Mouse (Mus musculus): Measurements from ENCODE around the gene Usmg5. TPM values are rescaled to one million over a fixed set of nuclear protein-coding genes. Genes with fewer than 3 reads are reported as not detected.
"Not testable (repeated sequence)": the region's sequence is repeated elsewhere in the genome, so short reads cannot be mapped to it uniquely, and the experiment has no call there.

Gene Usmg5
- 1,588 and 1,676 TPM in 2 replicates for polyA plus RNA-seq (2015; fragmentation: Nextera tagmentation; extraction: Ambion mirVana)

- Histone ChIP-seq H3K27me3 (no peaks in the 10 kb centered on the region), H3K27ac (peak within 1 kb of the TSS; percentile 90), H3K4me2 (peak within 1 kb of the TSS; percentile 75), H3K4me1 (replicated peaks) (peaks cover 27% of the 10 kb centered on the region), H3K9me3 (no peaks in the 10 kb centered on the region), H3K4me3 (peak within 1 kb of the TSS; percentile 98), H3K36me3 (peaks cover 28% of the 10 kb centered on the region), H3K9ac (peak within 1 kb of the TSS; percentile 99)
- WGBS = under 1% methylated on average over 56 of the region's 56 CpGs
- ATAC-seq (ENCODE audit: low FRiP score) = peak; percentile 100
These were observed at the start of gene Usmg5, which contains the start of gene Pdcd11 for GRCm38 (mm10) chr19:47090550-47091156. Usmg5 (minus strand) TSS chr19:47090647. Pdcd11 (plus strand) TSS chr19:47090768.

GRCm38 (mm10) chr19:47139611-47140010 is 49.2 kb upstream of the Usmg5 start:
- not testable (repeated sequence) for H3K9me3 ChIP-seq, H3K9ac ChIP-seq
- WGBS = 49% methylated on average over 7 of the region's 7 CpGs

GRCm38 (mm10) chr19:47137771-47138421 is 47.4 kb upstream of the Usmg5 start, which contains the start of gene Calhm2:
Calhm2 (minus strand) TSS chr19:47138294.
- peak; percentile 39; the same call in 1 of the 2 replicates for ATAC-seq (ENCODE audit: low FRiP score)
- 13% methylated on average over 28 of the region's 28 CpGs for WGBS
- Histone ChIP-seq H3K4me2 (peak within 1 kb of the TSS; percentile 46), H3K9ac (peak within 1 kb of the TSS; percentile 68), H3K4me1 (replicated peaks) (peaks cover 23% of the 10 kb centered on the region), H3K36me3 (peaks cover 4% of the 10 kb centered on the region), H3K27me3 (peaks cover 16% of the 10 kb centered on the region; the same call in 1 of the 2 replicates), H3K4me3 (peak within 1 kb of the TSS; percentile 23), H3K9me3 (no peaks in the 10 kb centered on the region), H3K27ac (no peak within 1 kb of the TSS; the same call in 1 of the 2 replicates)

More at GRCm38 (mm10) chr19:47139611-47140010, 49.2 kb upstream of the Usmg5 start:
- H3K4me2 ChIP-seq; H3K4me3 ChIP-seq; H3K36me3 ChIP-seq; H3K27ac ChIP-seq; ATAC-seq (ENCODE audit: low FRiP score): not testable (repeated sequence)
- H3K27me3 ChIP-seq = peaks cover 16% of the 10 kb centered on the region; the same call in 1 of the 2 replicates
- peaks cover 23% of the 10 kb centered on the region for H3K4me1 ChIP-seq (replicated peaks)

DNA sequence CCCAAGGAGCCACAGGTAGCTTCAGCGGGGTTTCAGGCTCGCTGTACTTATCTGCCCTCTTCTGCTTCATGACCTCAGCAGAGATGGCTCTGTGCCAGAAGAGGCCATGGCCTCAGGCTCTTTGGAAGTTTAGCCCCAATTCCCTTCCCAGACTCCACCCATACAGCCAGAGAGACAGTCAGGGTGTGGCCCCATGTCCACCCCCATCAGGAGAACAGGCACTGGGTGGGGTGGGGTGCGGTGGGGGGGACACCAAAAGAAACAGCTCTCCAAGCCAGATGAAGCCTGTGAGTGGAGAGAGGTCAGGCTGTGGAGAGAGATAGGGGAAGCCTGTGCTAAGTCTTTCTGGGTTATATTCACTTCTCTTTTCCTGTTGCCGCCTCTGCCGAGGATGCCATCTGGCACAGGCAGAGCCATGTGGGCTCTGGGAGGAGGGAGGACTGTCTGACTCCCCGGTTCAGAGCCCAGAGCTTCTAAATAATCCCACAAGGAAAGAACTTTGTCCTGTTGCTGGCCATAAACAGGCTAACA is 46.7 kb upstream of the Usmg5 start:
- WGBS = 57% methylated on average over 6 of the region's 6 CpGs
- H3K9ac ChIP-seq = peak overlapping the region; percentile 68

GRCm38 (mm10) chr19:47136170-47136569 is 45.7 kb upstream of the Usmg5 start:
- H3K4me3 ChIP-seq = no peak overlapping the region
- no peak overlapping the region for H3K9ac ChIP-seq
- no peaks in the 10 kb centered on the region for H3K9me3 ChIP-seq
- no peak overlapping the region for H3K4me2 ChIP-seq
- H3K27me3 ChIP-seq = peaks cover 16% of the 10 kb centered on the region; the same call in 1 of the 2 replicates
- H3K27ac ChIP-seq = no peak overlapping the region
- H3K4me1 ChIP-seq (replicated peaks) = peaks cover 23% of the 10 kb centered on the region
- WGBS = 88% methylated on average over 5 of the region's 5 CpGs
- peaks cover 21% of the 10 kb centered on the region for H3K36me3 ChIP-seq
- no peak for ATAC-seq (ENCODE audit: low FRiP score)

More for the DNA sequence above, 46.7 kb upstream of the Usmg5 start:
- Histone ChIP-seq H3K9me3 (no peaks in the 10 kb centered on the region), H3K4me2 (peak overlapping the region; percentile 46), H3K27ac (no peak overlapping the region), H3K27me3 (peaks cover 16% of the 10 kb centered on the region; the same call in 1 of the 2 replicates), H3K4me1 (replicated peaks) (peaks cover 23% of the 10 kb centered on the region), H3K36me3 (peaks cover 12% of the 10 kb centered on the region), H3K4me3 (peak overlapping the region; percentile 23; the same call in 1 of the 2 replicates)
- no peak for ATAC-seq (ENCODE audit: low FRiP score)

DNA sequence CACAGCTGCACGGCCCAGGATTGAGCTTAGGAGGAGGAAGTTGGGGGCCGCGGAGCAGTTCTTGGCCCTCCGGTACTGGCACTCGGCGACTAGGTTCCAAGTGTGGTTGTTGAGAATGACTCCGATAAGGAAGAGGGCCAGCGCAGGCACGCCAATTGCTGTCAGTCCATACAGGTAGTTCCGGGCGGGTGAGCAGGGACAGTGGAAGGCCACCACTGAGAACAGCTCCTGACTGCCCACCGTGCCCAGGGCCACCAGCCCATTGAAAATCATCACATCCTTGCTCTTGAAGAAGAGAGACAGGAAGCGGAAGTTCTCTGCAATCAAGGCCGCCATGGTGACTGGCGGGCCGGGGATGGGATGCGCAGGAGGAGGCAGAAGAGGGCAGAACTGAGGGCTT is 45.1 kb upstream of the Usmg5 start:
- H3K4me3 ChIP-seq = no peak overlapping the region
- no peak overlapping the region for H3K27ac ChIP-seq
- no peaks in the 10 kb centered on the region for H3K9me3 ChIP-seq
- peaks cover 27% of the 10 kb centered on the region for H3K36me3 ChIP-seq
- no peak overlapping the region for H3K9ac ChIP-seq
- H3K4me1 ChIP-seq (replicated peaks) = peaks cover 23% of the 10 kb centered on the region
- 90% methylated on average over 17 of the region's 17 CpGs for WGBS
- no peak for ATAC-seq (ENCODE audit: low FRiP score)
- no peak overlapping the region for H3K4me2 ChIP-seq
- H3K27me3 ChIP-seq = peaks cover 16% of the 10 kb centered on the region; the same call in 1 of the 2 replicates

DNA sequence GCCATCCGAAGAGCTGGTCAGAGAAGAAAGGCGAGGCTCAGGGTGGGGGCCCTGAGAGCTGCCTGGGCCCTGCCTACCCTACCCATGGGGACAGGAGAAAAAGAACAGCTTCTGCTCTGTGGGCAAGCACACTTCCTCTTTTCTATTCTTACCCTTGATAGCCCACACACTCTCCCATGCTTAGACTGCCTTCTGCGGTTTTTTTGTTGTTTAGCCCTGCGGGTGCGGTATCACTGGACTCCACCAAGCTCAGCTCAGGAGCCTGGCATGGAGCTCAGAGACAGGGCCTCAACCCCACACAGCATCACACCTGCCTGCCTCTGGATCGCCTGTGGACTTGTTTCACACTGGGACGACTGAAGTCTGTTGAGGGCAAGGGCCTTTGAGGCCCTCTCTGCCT is 42.7 kb upstream of the Usmg5 start:
- Histone ChIP-seq H3K9ac (no peak overlapping the region), H3K27ac (no peak overlapping the region), H3K9me3 (no peaks in the 10 kb centered on the region), H3K4me1 (replicated peaks) (peaks cover 18% of the 10 kb centered on the region), H3K27me3 (0 out of 2 replicates have a peak, but pooled peaks cover 9% of the 10 kb centered on the region), H3K4me2 (no peak overlapping the region), H3K36me3 (peaks cover 51% of the 10 kb centered on the region), H3K4me3 (no peak overlapping the region)
- WGBS = 93% methylated on average over 7 of the region's 7 CpGs
- ATAC-seq (ENCODE audit: low FRiP score) = no peak

GRCm38 (mm10) chr19:47130551-47131125 is 40.2 kb upstream of the Usmg5 start:
- Histone ChIP-seq H3K27ac (no peak overlapping the region), H3K9ac (no peak overlapping the region), H3K4me1 (replicated peaks) (no peaks in the 10 kb centered on the region), H3K9me3 (no peaks in the 10 kb centered on the region), H3K4me2 (no peak overlapping the region), H3K27me3 (no peaks in the 10 kb centered on the region), H3K4me3 (no peak overlapping the region), H3K36me3 (peaks cover 74% of the 10 kb centered on the region)
- 94% methylated on average over 15 of the region's 15 CpGs for WGBS
- no peak for ATAC-seq (ENCODE audit: low FRiP score)

DNA sequence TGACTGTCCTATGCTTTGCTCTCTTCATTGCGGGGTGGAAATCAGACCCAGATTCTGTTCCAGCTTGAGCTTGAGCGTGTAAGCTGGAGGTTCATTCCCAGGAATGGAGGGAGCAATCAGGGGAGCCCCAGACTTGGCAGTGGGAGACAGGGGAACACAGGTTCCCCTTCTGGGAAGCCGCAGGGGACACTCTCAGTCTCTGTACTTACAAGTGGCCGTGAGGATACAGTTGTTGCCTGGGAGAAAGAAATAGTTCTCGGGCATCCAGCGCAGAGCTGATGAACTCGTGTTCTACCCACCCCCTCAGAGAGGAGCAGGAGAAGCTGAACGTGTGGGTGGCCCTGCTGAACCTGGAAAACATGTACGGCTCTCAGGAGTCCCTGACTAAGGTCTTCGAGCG is 38.4 kb upstream of the Usmg5 start:
- H3K27ac ChIP-seq = no peak overlapping the region
- WGBS = 95% methylated on average over 11 of the region's 11 CpGs
- no peak overlapping the region for H3K4me3 ChIP-seq
- no peaks in the 10 kb centered on the region for H3K9me3 ChIP-seq
- no peaks in the 10 kb centered on the region for H3K27me3 ChIP-seq
- H3K4me2 ChIP-seq = no peak overlapping the region
- H3K36me3 ChIP-seq = peaks cover 91% of the 10 kb centered on the region
- H3K9ac ChIP-seq = no peak overlapping the region
- no peak for ATAC-seq (ENCODE audit: low FRiP score)
- no peaks in the 10 kb centered on the region for H3K4me1 ChIP-seq (replicated peaks)

DNA sequence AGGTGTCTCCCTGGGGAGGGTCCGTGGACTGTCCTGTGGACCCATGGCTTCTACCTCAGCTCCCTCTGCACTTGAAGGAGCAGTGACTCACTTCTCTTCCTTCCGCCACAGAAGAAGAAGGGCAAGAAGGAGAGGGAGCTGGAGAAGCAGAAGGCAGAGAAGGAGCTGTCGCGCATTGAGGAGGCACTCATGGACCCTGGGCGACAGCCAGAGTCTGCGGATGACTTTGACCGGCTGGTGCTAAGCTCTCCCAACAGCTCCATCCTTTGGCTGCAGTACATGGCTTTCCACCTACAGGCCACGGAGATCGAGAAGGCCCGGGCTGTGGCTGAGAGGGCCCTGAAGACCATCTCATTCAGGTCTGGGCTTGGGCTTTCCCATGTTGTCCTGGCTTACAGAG is 37.7 kb upstream of the Usmg5 start:
- Histone ChIP-seq H3K9me3 (no peaks in the 10 kb centered on the region), H3K4me2 (no peak overlapping the region), H3K9ac (no peak overlapping the region), H3K27ac (no peak overlapping the region), H3K36me3 (peaks cover 89% of the 10 kb centered on the region), H3K4me3 (no peak overlapping the region), H3K4me1 (replicated peaks) (no peaks in the 10 kb centered on the region), H3K27me3 (no peaks in the 10 kb centered on the region)
- 98% methylated on average over 10 of the region's 10 CpGs for WGBS
- ATAC-seq (ENCODE audit: low FRiP score) = no peak

GRCm38 (mm10) chr19:47122802-47123201 is 32.4 kb upstream of the Usmg5 start:
- Histone ChIP-seq H3K4me3 (no peak overlapping the region), H3K9me3 (no peaks in the 10 kb centered on the region), H3K9ac (no peak overlapping the region), H3K36me3 (peaks cover 74% of the 10 kb centered on the region), H3K27me3 (no peaks in the 10 kb centered on the region), H3K4me2 (no peak overlapping the region), H3K4me1 (replicated peaks) (no peaks in the 10 kb centered on the region), H3K27ac (no peak overlapping the region)
- ATAC-seq (ENCODE audit: low FRiP score) = no peak
- 28% methylated on average over 2 of the region's 2 CpGs for WGBS

DNA sequence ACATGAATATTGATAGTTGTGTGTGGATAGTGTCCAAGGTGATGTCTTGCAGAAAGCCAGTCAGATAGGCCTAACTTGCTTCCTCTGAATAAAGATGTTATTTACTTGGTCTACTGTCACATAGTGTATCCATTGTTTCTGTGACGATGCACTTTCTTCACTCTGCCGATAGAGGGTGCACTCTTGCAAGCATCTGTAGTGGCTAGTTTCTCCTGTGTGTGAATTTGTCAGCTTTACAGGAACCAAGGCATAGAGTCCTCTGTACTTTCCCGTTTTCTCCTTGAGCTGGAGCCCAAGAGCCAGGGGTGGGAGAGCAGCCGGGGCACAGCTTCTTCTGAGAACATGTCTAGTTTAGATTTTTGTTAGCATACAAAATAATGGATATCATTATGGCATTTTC is 30.6 kb upstream of the Usmg5 start:
- no peak for ATAC-seq (ENCODE audit: low FRiP score)
- Histone ChIP-seq H3K36me3 (peaks cover 74% of the 10 kb centered on the region), H3K4me1 (replicated peaks) (no peaks in the 10 kb centered on the region), H3K4me3 (no peak overlapping the region), H3K27ac (no peak overlapping the region), H3K27me3 (no peaks in the 10 kb centered on the region), H3K4me2 (no peak overlapping the region), H3K9ac (no peak overlapping the region), H3K9me3 (no peaks in the 10 kb centered on the region)
- 43% methylated on average over 4 of the region's 4 CpGs for WGBS
